Mouse (Mus musculus) embryo, embryonic 11 days (tissue): Measurements from ENCODE around the gene Tnk2.

Experiments
- DNase-seq: peaks from one replicate; pipeline ENCODE4 v3.0.0-alpha.2; 2015

The Tnk2 gene

GRCm38 (mm10) chr16:32643661-32644061, at the start of gene Tnk2:
Tnk2 (plus strand) TSS chr16:32643874.
- DNase-seq = peak; percentile 95

- no peak for DNase-seq
Measured at GRCm38 (mm10) chr16:32593916-32594315, 49.8 kb upstream of the Tnk2 start.

- DNase-seq = no peak
Measured at GRCm38 (mm10) chr16:32594701-32595100, 49.0 kb upstream of the Tnk2 start.

GRCm38 (mm10) chr16:32595142-32595855, 48.4 kb upstream of the Tnk2 start:
- DNase-seq = no peak

- peak; percentile 3 for DNase-seq
Measured at GRCm38 (mm10) chr16:32597909-32598381, 45.7 kb upstream of the Tnk2 start.

GRCm38 (mm10) chr16:32599151-32599550, 44.5 kb upstream of the Tnk2 start:
- no peak for DNase-seq

- DNase-seq = no peak
Measured at GRCm38 (mm10) chr16:32602193-32602685, 41.4 kb upstream of the Tnk2 start.

- DNase-seq = peak; percentile 14
Measured at GRCm38 (mm10) chr16:32607562-32608343, 35.9 kb upstream of the Tnk2 start.

- no peak for DNase-seq
Measured at GRCm38 (mm10) chr16:32608344-32608711, 35.3 kb upstream of the Tnk2 start.

- DNase-seq = peak; percentile 100
Measured at GRCm38 (mm10) chr16:32608712-32609400, 34.8 kb upstream of the Tnk2 start, which contains the start of gene Tfrc. Tfrc (plus strand) TSS chr16:32608920.

- DNase-seq = no peak
Measured at GRCm38 (mm10) chr16:32609401-32609779, 34.3 kb upstream of the Tnk2 start.

- DNase-seq = no peak
Measured at GRCm38 (mm10) chr16:32610460-32611255, 33.0 kb upstream of the Tnk2 start.

GRCm38 (mm10) chr16:32612052-32612451, 31.6 kb upstream of the Tnk2 start:
- DNase-seq = no peak

GRCm38 (mm10) chr16:32613269-32613834, 30.3 kb upstream of the Tnk2 start:
- no peak for DNase-seq

- no peak for DNase-seq
Measured at GRCm38 (mm10) chr16:32614047-32614446, 29.6 kb upstream of the Tnk2 start.

- DNase-seq = no peak
Measured at GRCm38 (mm10) chr16:32618946-32619345, 24.7 kb upstream of the Tnk2 start.

- no peak for DNase-seq
Measured at GRCm38 (mm10) chr16:32628140-32628539, 15.5 kb upstream of the Tnk2 start.

GRCm38 (mm10) chr16:32632328-32632824, 11.3 kb upstream of the Tnk2 start:
- DNase-seq = no peak

GRCm38 (mm10) chr16:32633486-32634012, 10.1 kb upstream of the Tnk2 start:
- no peak for DNase-seq

GRCm38 (mm10) chr16:32634183-32634582, 9.5 kb upstream of the Tnk2 start:
- no peak for DNase-seq

GRCm38 (mm10) chr16:32635314-32635713, 8.4 kb upstream of the Tnk2 start:
- no peak for DNase-seq

- DNase-seq = no peak
Measured at GRCm38 (mm10) chr16:32636331-32636730, 7.3 kb upstream of the Tnk2 start.
